Mouse (Mus musculus) intestine, embryonic 14.5 days (tissue): ENCODE data around the gene Slc35e4. TPM values are rescaled to one million over a fixed set of nuclear protein-coding genes. Genes with fewer than 3 reads are reported as not detected.

Experiments
- polyA plus RNA-seq: library from polyadenylated mRNA; unstranded; fragments of >200 nt; fragmentation: Nextera tagmentation; extraction: Ambion mirVana; gene quantifications from 2 replicates; pipeline ENCODE4 v1.2.1, GENCODE M21; 2014

Gene Slc35e4
- polyA plus RNA-seq, 1 experiment from 2014 or later: 2.3 TPM

Other genes starting within 250 kb of the Slc35e4 start
- 0.44 and 0.51 TPM in 2 replicates for gene Osbp2, start 50.8 kb downstream of the Slc35e4 start, polyA plus RNA-seq
- 0.07 and 0.11 TPM in 2 replicates for gene 4921536K21Rik, start 19.6 kb downstream of the Slc35e4 start, polyA plus RNA-seq
- 8.3 and 8.7 TPM in 2 replicates for gene Dusp18, start 19.4 kb downstream of the Slc35e4 start, polyA plus RNA-seq
- gene Tcn2, start 17.5 kb upstream of the Slc35e4 start, polyA plus RNA-seq: 37.9 and 39.0 TPM in 2 replicates
- gene Pes1, start 49.3 kb upstream of the Slc35e4 start, polyA plus RNA-seq: 75.4 and 79.3 TPM in 2 replicates
- 0.15 TPM in 1 of 2 replicates, not detected in the other for gene 4930556J24Rik, start 62.1 kb upstream of the Slc35e4 start, polyA plus RNA-seq
- 14.7 and 17.4 TPM in 2 replicates for gene Gal3st1, start 69.0 kb upstream of the Slc35e4 start, polyA plus RNA-seq
- 0.05 and 0.38 TPM in 2 replicates for gene Sec14l4, start 116.8 kb upstream of the Slc35e4 start, polyA plus RNA-seq
- not detected in 2 replicates for gene Sec14l3, start 150.2 kb upstream of the Slc35e4 start, polyA plus RNA-seq
- 22.5 and 25.2 TPM in 2 replicates for gene Mtfp1, start 180.8 kb upstream of the Slc35e4 start, polyA plus RNA-seq
- 0.84 and 1.1 TPM in 2 replicates for gene Sec14l2, start 208.8 kb upstream of the Slc35e4 start, polyA plus RNA-seq
- 24.9 and 27.7 TPM in 2 replicates for gene Rnf215, start 220.5 kb upstream of the Slc35e4 start, polyA plus RNA-seq
- gene Ccdc157, start 245.6 kb upstream of the Slc35e4 start, polyA plus RNA-seq: 3.0 and 4.7 TPM in 2 replicates
- 59.5 and 61.3 TPM in 2 replicates for gene Sf3a1, start 245.7 kb upstream of the Slc35e4 start, polyA plus RNA-seq